Mouse (Mus musculus) small intestine, adult 2 months (tissue): ENCODE data around the gene Gda. TPM values are rescaled to one million over a fixed set of nuclear protein-coding genes. Genes with fewer than 3 reads are reported as not detected.

Experiments used
- H3K27ac ChIP-seq: fragments of 200-500 bp; 2 replicates; pipeline ENCODE4 v1.5.1; 2012; ENCODE audit warnings: low read depth, low read length, control low read depth, inconsistent platforms; ENCODE audit not compliant: insufficient read depth
- H3K27me3 ChIP-seq: fragments of 200-500 bp; 2 replicates; pipeline ENCODE4 v1.6.1; 2012; ENCODE audit warnings: mild to moderate bottlenecking, moderate library complexity, low read length, inconsistent platforms; ENCODE audit not compliant: control insufficient read depth, insufficient read depth
- H3K36me3 ChIP-seq: fragments of 200-500 bp; 2 replicates; pipeline ENCODE4 v1.6.1; 2012; ENCODE audit warnings: mild to moderate bottlenecking, low read length, control low read depth, inconsistent platforms; ENCODE audit not compliant: control insufficient read depth, insufficient read depth
- H3K4me1 ChIP-seq: fragments of 200-500 bp; 2 replicates; pipeline ENCODE4 v1.6.1; 2012; ENCODE audit warnings: low read length, inconsistent platforms, mixed read lengths; ENCODE audit not compliant: control insufficient read depth, insufficient read depth, insufficient read length
- H3K4me3 ChIP-seq: fragments of 200-500 bp; 2 replicates; pipeline ENCODE4 v1.5.1; 2012; ENCODE audit warnings: low read depth, mild to moderate bottlenecking, control low read depth, inconsistent platforms, low read length, moderate library complexity
- CTCF ChIP-seq: fragments of 200-500 bp; IDR thresholded peaks from 2 replicates; pipeline ENCODE4 v1.5.1; 2012; ENCODE audit warnings: low read depth, mild to moderate bottlenecking, control low read depth, inconsistent platforms, low read length, moderate library complexity, mixed read lengths; ENCODE audit not compliant: insufficient replicate concordance, insufficient read length; ENCODE audit errors: extremely low read depth
- POLR2A ChIP-seq: fragments of 200-500 bp; IDR thresholded peaks from 2 replicates; pipeline ENCODE4 v1.6.1; 2012; ENCODE audit warnings: low read depth, mild to moderate bottlenecking, control low read depth, inconsistent platforms, low read length, moderate library complexity
- whole genome bisulfite sequencing: fragments of 180-500 bp; shearing (Covaris S2); methylation state at CpG from one replicate; pipeline ENCODE4 v1.1.7; 2018; 5-methylcytosine and 5-hydroxymethylcytosine counted together
- polyA plus RNA-seq: library from polyadenylated mRNA; depleted of rRNA; stranded (reverse); fragments of >200 nt; gene quantifications from 2 replicates; pipeline ENCODE4 v1.2.3, GENCODE M21; 2012

Gene Gda
- polyA plus RNA-seq, 1 experiment = 122 TPM

- Histone ChIP-seq H3K27me3 (no peaks in the 10 kb centered on the region), H3K4me3 (no peak overlapping the region), H3K27ac (no peak overlapping the region), H3K4me1 (no peaks in the 10 kb centered on the region), H3K36me3 (peaks cover 60% of the 10 kb centered on the region)
- TF ChIP-seq POLR2A (no peak), CTCF (no peak)
- WGBS = 87% methylated on average over 4 of the region's 4 CpGs
Observed at GRCm38 (mm10) chr19:21425391-21425790, 47.9 kb downstream of the Gda start.

DNA sequence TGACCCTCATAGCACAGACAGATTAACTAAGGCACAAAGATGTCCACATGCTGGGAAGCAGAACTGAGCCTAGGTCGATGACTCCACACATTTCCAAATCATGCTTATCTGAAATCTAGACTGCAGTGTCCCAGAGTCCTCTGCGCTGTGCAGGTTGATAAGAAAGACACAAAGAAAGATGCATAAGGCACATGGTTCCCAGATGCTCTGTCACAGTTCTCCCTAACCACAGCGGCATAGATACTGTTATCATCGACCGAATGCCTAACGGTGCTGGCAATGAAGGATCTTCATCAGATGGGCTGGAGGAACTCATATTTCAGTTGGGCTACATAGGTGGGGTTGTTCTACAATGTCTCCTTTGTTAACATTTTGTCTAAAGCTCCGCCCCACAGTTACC lies 49.5 kb downstream of the Gda start:
- no peaks in the 10 kb centered on the region for H3K27me3 ChIP-seq
- peaks cover 57% of the 10 kb centered on the region for H3K36me3 ChIP-seq
- H3K4me3 ChIP-seq = no peak overlapping the region
- no peak overlapping the region for H3K27ac ChIP-seq
- H3K4me1 ChIP-seq = no peaks in the 10 kb centered on the region
- 74% methylated on average over 7 of the region's 7 CpGs for WGBS
- no peak for TF ChIP-seq CTCF

GRCm38 (mm10) chr19:21418418-21418817 lies 54.8 kb downstream of the Gda start:
- Histone ChIP-seq H3K36me3 (peaks cover 51% of the 10 kb centered on the region), H3K4me3 (no peak overlapping the region), H3K27me3 (no peaks in the 10 kb centered on the region), H3K27ac (no peak overlapping the region), H3K4me1 (no peaks in the 10 kb centered on the region)
- 91% methylated on average over 5 of the region's 5 CpGs for WGBS
- no peak for TF ChIP-seq CTCF
- TF ChIP-seq POLR2A = no peak

DNA sequence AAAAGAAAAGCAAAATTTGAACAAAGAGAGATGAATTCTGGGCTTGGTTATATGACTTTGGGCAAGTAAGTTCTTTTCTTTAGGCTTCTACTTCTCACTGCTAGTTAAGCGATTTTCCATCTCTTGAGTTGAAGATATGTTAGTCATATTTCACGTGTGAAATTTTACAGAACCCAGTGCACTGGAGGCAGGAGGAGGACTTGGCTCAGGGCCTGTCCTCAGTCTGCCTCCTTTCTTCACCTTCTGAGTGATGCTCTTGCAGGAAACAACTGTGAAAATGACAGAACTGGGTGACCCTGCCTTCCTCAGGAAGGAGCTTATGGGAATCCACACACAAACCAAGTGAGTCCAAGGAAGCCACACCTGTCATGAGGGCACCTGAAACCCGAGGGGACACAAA lies 57.9 kb downstream of the Gda start:
- H3K27ac ChIP-seq = no peak overlapping the region
- TF ChIP-seq POLR2A (no peak), CTCF (no peak)
- H3K4me3 ChIP-seq = no peak overlapping the region
- WGBS = 64% methylated on average over 3 of the region's 3 CpGs
- H3K36me3 ChIP-seq = peaks cover 53% of the 10 kb centered on the region
- no peaks in the 10 kb centered on the region for H3K4me1 ChIP-seq
- H3K27me3 ChIP-seq = no peaks in the 10 kb centered on the region

DNA sequence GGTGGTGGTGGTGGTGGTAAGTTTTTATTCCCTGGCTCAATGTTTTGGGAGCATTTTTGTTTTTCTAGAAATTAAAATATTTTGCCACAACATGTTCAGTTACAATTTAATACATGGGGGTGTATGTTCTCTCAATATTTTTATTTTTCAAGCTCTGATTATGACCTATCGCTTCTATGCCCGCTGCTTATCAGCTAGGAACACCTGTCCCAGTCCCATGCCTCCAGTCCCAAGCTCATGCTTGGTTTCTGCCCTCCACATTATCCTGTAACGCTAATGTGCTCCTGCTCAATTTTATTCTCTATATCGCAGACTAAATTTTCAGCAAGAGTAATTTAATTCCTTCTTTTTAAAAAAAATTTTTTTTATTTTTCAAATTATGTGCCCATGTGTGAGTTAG lies 64.1 kb downstream of the Gda start:
- Histone ChIP-seq H3K36me3 (peaks cover 50% of the 10 kb centered on the region), H3K27ac (no peak overlapping the region), H3K27me3 (no peaks in the 10 kb centered on the region), H3K4me1 (peaks cover 6% of the 10 kb centered on the region; the same call in 1 of the 2 replicates), H3K4me3 (no peak overlapping the region)
- 88% methylated on average over 4 of the region's 4 CpGs for WGBS
- TF ChIP-seq CTCF (no peak), POLR2A (no peak)

- TF ChIP-seq CTCF (no peak), POLR2A (no peak)
- peaks cover 50% of the 10 kb centered on the region for H3K36me3 ChIP-seq
- H3K4me1 ChIP-seq = peaks cover 6% of the 10 kb centered on the region; the same call in 1 of the 2 replicates
- WGBS = 28% methylated on average over 1 of the region's 1 CpGs
- H3K27ac ChIP-seq = 0 out of 2 replicates have a peak overlapping the region, but pooled peaks have one; percentile 55
- no peak overlapping the region for H3K4me3 ChIP-seq
- H3K27me3 ChIP-seq = no peaks in the 10 kb centered on the region
Observed at GRCm38 (mm10) chr19:21407363-21407762, 65.9 kb downstream of the Gda start.

DNA sequence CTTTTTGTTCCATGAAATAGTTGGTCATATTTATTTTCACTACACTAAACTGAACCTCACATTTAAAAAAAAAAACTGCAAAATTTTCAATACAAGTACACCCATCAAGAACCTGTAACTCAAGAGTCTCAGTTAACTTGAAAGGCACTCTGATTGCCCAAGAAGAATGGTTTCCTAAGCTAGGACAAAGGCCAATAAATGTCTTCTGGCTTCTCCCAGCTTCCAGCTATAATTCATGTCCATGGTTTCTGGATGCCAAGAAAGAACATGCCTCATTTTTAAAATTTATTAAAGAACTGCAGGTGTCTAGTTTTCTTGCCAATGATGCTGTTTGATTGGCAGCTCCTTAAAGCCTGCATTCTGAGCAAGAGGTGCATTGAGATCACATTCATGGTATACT lies 75.3 kb downstream of the Gda start:
- TF ChIP-seq POLR2A (no peak), CTCF (no peak)
- Histone ChIP-seq H3K4me3 (no peak overlapping the region), H3K36me3 (peaks cover 47% of the 10 kb centered on the region), H3K27ac (no peak overlapping the region), H3K27me3 (no peaks in the 10 kb centered on the region), H3K4me1 (no peaks in the 10 kb centered on the region)

- WGBS = 94% methylated on average over 7 of the region's 7 CpGs
- TF ChIP-seq CTCF (no peak), POLR2A (no peak)
- H3K36me3 ChIP-seq = peaks cover 48% of the 10 kb centered on the region
- H3K27ac ChIP-seq = no peak overlapping the region
- H3K4me1 ChIP-seq = no peaks in the 10 kb centered on the region
- no peak overlapping the region for H3K4me3 ChIP-seq
- H3K27me3 ChIP-seq = no peaks in the 10 kb centered on the region
Observed at GRCm38 (mm10) chr19:21396364-21396763, 76.9 kb downstream of the Gda start.
